Mouse (Mus musculus): ENCODE results near the gene Ddb2.

DNA sequence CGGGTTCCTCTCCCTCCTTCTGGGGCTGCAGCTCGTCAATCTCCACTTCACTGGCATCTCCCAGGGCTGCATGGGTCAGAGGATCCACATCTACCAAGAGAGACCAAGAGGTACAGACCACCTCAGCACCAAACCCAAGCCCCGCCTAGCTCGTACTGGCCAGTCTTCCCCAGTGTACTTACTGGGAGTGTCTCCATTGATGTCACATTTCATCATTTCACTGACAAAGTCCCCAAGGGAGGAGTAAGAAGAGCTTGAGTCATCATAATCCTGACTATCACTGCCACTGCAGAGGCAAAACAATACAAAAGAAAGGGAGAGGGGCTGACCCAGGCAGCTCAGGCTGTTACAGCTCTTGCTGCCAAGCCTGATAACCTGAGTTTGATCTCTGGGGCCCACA, 69.2 kb downstream of the Ddb2 start:
- no peak for TF ChIP-seq CTCF (IDR thresholded peaks at IDR 0.05; ENCODE audit: low read depth, low read length)
- TF ChIP-seq POLR2A (IDR thresholded peaks at IDR 0.05; ENCODE audit: extremely low read depth, insufficient read depth, low read length) = no peak
